Mouse (Mus musculus) midbrain, embryonic 11.5 days (tissue): ENCODE results near the gene Plet1. TPM values are rescaled to one million over a fixed set of nuclear protein-coding genes. Genes with fewer than 3 reads are reported as not detected.
A peak's percentile ranks its signal among the peaks of the same experiment; 100 is the strongest.

ENCODE experiments used
- ATAC-seq: fragments of 200-750 bp; cut with Nextera tagmentation; 2 replicates; pipeline ENCODE4 v1.8.0; 2017; ENCODE audit warnings: moderate TSS enrichment, moderate library complexity; ENCODE audit not compliant: low FRiP score
- DNase-seq: peaks from one replicate; pipeline ENCODE4 v3.0.0; 2015; ENCODE audit warnings: low spot score; ENCODE audit errors: missing footprints
- H3K27ac ChIP-seq: fragments of 300-500 bp; sonication (generic); 2 replicates; pipeline ENCODE4 v1.5.1; 2014; ENCODE audit warnings: low read depth, low read length
- H3K27me3 ChIP-seq: fragments of 300-500 bp; sonication (generic); 2 replicates; pipeline ENCODE4 v1.6.1; 2014; ENCODE audit warnings: mild to moderate bottlenecking, low read length, moderate library complexity, mixed read lengths; ENCODE audit not compliant: control insufficient read depth, insufficient read depth
- H3K36me3 ChIP-seq: fragments of 300-500 bp; sonication (generic); 2 replicates; pipeline ENCODE4 v1.6.1; 2014; ENCODE audit warnings: mild to moderate bottlenecking, low read length, moderate library complexity, mixed read lengths; ENCODE audit not compliant: control insufficient read depth, insufficient read depth
- H3K4me1 ChIP-seq: fragments of 300-500 bp; sonication (generic); 2 replicates; pipeline ENCODE4 v1.6.1; 2014; ENCODE audit warnings: low read length; ENCODE audit not compliant: control insufficient read depth, insufficient read depth
- H3K4me2 ChIP-seq: fragments of 300-500 bp; sonication (generic); 2 replicates; pipeline ENCODE4 v1.6.1; 2014; ENCODE audit warnings: mild to moderate bottlenecking, moderate library complexity
- H3K4me3 ChIP-seq: fragments of 300-500 bp; sonication (generic); 2 replicates; pipeline ENCODE4 v1.5.1; 2014; ENCODE audit warnings: low read depth, low read length
- H3K9ac ChIP-seq: fragments of 300-500 bp; sonication (generic); 2 replicates; pipeline ENCODE4 v1.6.1; 2014; ENCODE audit warnings: low read length
- H3K9me3 ChIP-seq: fragments of 300-500 bp; sonication (generic); 2 replicates; pipeline ENCODE4 v1.6.1; 2016; ENCODE audit warnings: low read length; ENCODE audit not compliant: control insufficient read depth
- WGBS: fragments of 180-500 bp; shearing (Covaris S2); extraction: QIAGEN DNeasy Blood & Tissue Kit; methylation state at CpG from one replicate; pipeline ENCODE4 v1.1.7; 2014; 5-methylcytosine and 5-hydroxymethylcytosine counted together
- polyA plus RNA-seq: library from polyadenylated mRNA; unstranded; fragments of >200 nt; fragmentation: Nextera tagmentation; extraction: Ambion mirVana; gene quantifications from 2 replicates; pipeline ENCODE4 v1.2.1, GENCODE M21; 2014

Gene Plet1
- polyA plus RNA-seq, result 0.52 and 0.78 TPM in 2 replicates

GRCm38 (mm10) chr9:50494311-50494710, at the start of gene Plet1:
Gene Plet1 (plus strand): TSS chr9:50494525.
- DNase-seq (no peak), ATAC-seq (no peak)
- H3K4me2 ChIP-seq, result no peak within 1 kb of the TSS
- peaks cover 7% of the 10 kb centered on the region for H3K4me1 ChIP-seq
- H3K36me3 ChIP-seq, result no peaks in the 10 kb centered on the region
- H3K4me3 ChIP-seq, result no peak within 1 kb of the TSS
- H3K9ac ChIP-seq, result no peak within 1 kb of the TSS
- WGBS, result 83% methylated on average over 6 of the region's 6 CpGs
- no peak within 1 kb of the TSS for H3K27ac ChIP-seq
- no peaks in the 10 kb centered on the region; the same call in 1 of the 2 replicates for H3K27me3 ChIP-seq
- no peaks in the 10 kb centered on the region for H3K9me3 ChIP-seq

GRCm38 (mm10) chr9:50449048-50449447, 45.3 kb upstream of the Plet1 start:
- H3K4me1 ChIP-seq, result no peaks in the 10 kb centered on the region
- no peaks in the 10 kb centered on the region for H3K9me3 ChIP-seq
- H3K27ac ChIP-seq, result no peak overlapping the region
- no peak overlapping the region for H3K4me3 ChIP-seq
- no peaks in the 10 kb centered on the region for H3K27me3 ChIP-seq
- H3K4me2 ChIP-seq, result no peak overlapping the region
- DNase-seq, result peak; percentile 81
- 72% methylated on average over 13 of the region's 13 CpGs for WGBS
- H3K36me3 ChIP-seq, result no peaks in the 10 kb centered on the region
- H3K9ac ChIP-seq, result no peak overlapping the region
- ATAC-seq, result no peak

GRCm38 (mm10) chr9:50451456-50452218, 42.7 kb upstream of the Plet1 start:
- Histone ChIP-seq H3K9me3 (no peaks in the 10 kb centered on the region), H3K4me2 (0 out of 2 replicates have a peak overlapping the region, but pooled peaks have one; percentile 6), H3K4me3 (no peak overlapping the region), H3K27me3 (no peaks in the 10 kb centered on the region), H3K36me3 (no peaks in the 10 kb centered on the region), H3K27ac (peak overlapping the region; percentile 70), H3K4me1 (no peaks in the 10 kb centered on the region), H3K9ac (no peak overlapping the region; the same call in 1 of the 2 replicates)
- DNase-seq, result peak; percentile 86
- ATAC-seq, result peak; percentile 76
- 53% methylated on average over 9 of the region's 9 CpGs for WGBS

- DNase-seq (peak; percentile 98), ATAC-seq (peak; percentile 73)
- H3K27ac ChIP-seq, result peak overlapping the region; percentile 70
- H3K27me3 ChIP-seq, result no peaks in the 10 kb centered on the region
- H3K4me3 ChIP-seq, result no peak overlapping the region
- no peaks in the 10 kb centered on the region for H3K36me3 ChIP-seq
- peak overlapping the region; percentile 29; the same call in 1 of the 2 replicates for H3K9ac ChIP-seq
- WGBS, result 14% methylated on average over 10 of the region's 10 CpGs
- H3K9me3 ChIP-seq, result no peaks in the 10 kb centered on the region
- no peaks in the 10 kb centered on the region for H3K4me1 ChIP-seq
- H3K4me2 ChIP-seq, result 0 out of 2 replicates have a peak overlapping the region, but pooled peaks have one; percentile 6
Measured at GRCm38 (mm10) chr9:50452303-50452775, 42.0 kb upstream of the Plet1 start.

GRCm38 (mm10) chr9:50457596-50457995, 36.7 kb upstream of the Plet1 start:
- no peak overlapping the region for H3K9ac ChIP-seq
- DNase-seq, result no peak
- H3K27me3 ChIP-seq, result no peaks in the 10 kb centered on the region
- ATAC-seq, result no peak
- 84% methylated on average over 7 of the region's 7 CpGs for WGBS
- no peaks in the 10 kb centered on the region for H3K4me1 ChIP-seq
- H3K36me3 ChIP-seq, result no peaks in the 10 kb centered on the region
- no peak overlapping the region for H3K27ac ChIP-seq
- no peaks in the 10 kb centered on the region for H3K9me3 ChIP-seq
- no peak overlapping the region for H3K4me3 ChIP-seq
- no peak overlapping the region for H3K4me2 ChIP-seq

- H3K27me3 ChIP-seq, result no peaks in the 10 kb centered on the region
- WGBS, result 55% methylated on average over 2 of the region's 2 CpGs
- H3K9me3 ChIP-seq, result no peaks in the 10 kb centered on the region
Measured at GRCm38 (mm10) chr9:50459537-50459936, 34.8 kb upstream of the Plet1 start.

GRCm38 (mm10) chr9:50462494-50463204, 31.7 kb upstream of the Plet1 start:
- Histone ChIP-seq H3K27me3 (no peaks in the 10 kb centered on the region), H3K9me3 (no peaks in the 10 kb centered on the region), H3K9ac (peak overlapping the region; percentile 38; the same call in 1 of the 2 replicates), H3K36me3 (no peaks in the 10 kb centered on the region), H3K4me2 (peak overlapping the region; percentile 29; the same call in 1 of the 2 replicates), H3K27ac (no peak overlapping the region), H3K4me3 (0 out of 2 replicates have a peak overlapping the region, but pooled peaks have one; percentile 6), H3K4me1 (no peaks in the 10 kb centered on the region)
- ATAC-seq (no peak), DNase-seq (peak; percentile 93)
- WGBS, result 44% methylated on average over 19 of the region's 19 CpGs

More at GRCm38 (mm10) chr9:50459537-50459936, 34.8 kb upstream of the Plet1 start:
- no peak overlapping the region for H3K4me2 ChIP-seq
- no peak for DNase-seq
- no peak overlapping the region for H3K4me3 ChIP-seq
- no peaks in the 10 kb centered on the region for H3K36me3 ChIP-seq
- no peaks in the 10 kb centered on the region for H3K4me1 ChIP-seq
- no peak for ATAC-seq
- H3K27ac ChIP-seq, result no peak overlapping the region
- no peak overlapping the region for H3K9ac ChIP-seq

GRCm38 (mm10) chr9:50463205-50463508, 31.2 kb upstream of the Plet1 start:
- ATAC-seq (no peak), DNase-seq (peak; percentile 84)
- Histone ChIP-seq H3K27me3 (no peaks in the 10 kb centered on the region), H3K9me3 (no peaks in the 10 kb centered on the region), H3K9ac (no peak overlapping the region), H3K4me1 (no peaks in the 10 kb centered on the region), H3K36me3 (no peaks in the 10 kb centered on the region), H3K4me3 (no peak overlapping the region), H3K27ac (no peak overlapping the region), H3K4me2 (no peak overlapping the region)
- WGBS, result 30% methylated on average over 4 of the region's 4 CpGs
